Mouse (Mus musculus): ENCODE measurements around the gene Eea1. TPM values are rescaled to one million over a fixed set of nuclear protein-coding genes. Genes with fewer than 3 reads are reported as not detected.

Gene Eea1
- polyA plus RNA-seq, 1 experiment, result 0.29 TPM

GRCm38 (mm10) chr10:96033356-96033984, 93.0 kb downstream of the Eea1 start:
- TF ChIP-seq TAL1 (IDR thresholded peaks at IDR 0.05; ENCODE audit: low read length) (no peak), GATA1 (IDR thresholded peaks at IDR 0.05; ENCODE audit: low read length) (no peak)
- peaks cover 59% of the 10 kb centered on the region for H3K36me3 ChIP-seq (ENCODE audit: control insufficient read depth)
- H3K4me3 ChIP-seq (replicated peaks), result no peak overlapping the region
- H3K27me3 ChIP-seq (ENCODE audit: control insufficient read depth), result no peaks in the 10 kb centered on the region
- H3K4me1 ChIP-seq (ENCODE audit: control insufficient read depth), result no peaks in the 10 kb centered on the region
- no peaks in the 10 kb centered on the region for H3K9me3 ChIP-seq (ENCODE audit: control insufficient read depth, low read length)

GRCm38 (mm10) chr10:96034106-96034505, 93.7 kb downstream of the Eea1 start:
- Histone ChIP-seq H3K4me3 (replicated peaks) (no peak overlapping the region), H3K36me3 (ENCODE audit: control insufficient read depth) (peaks cover 65% of the 10 kb centered on the region), H3K4me1 (ENCODE audit: control insufficient read depth) (no peaks in the 10 kb centered on the region), H3K27me3 (ENCODE audit: control insufficient read depth) (no peaks in the 10 kb centered on the region), H3K9me3 (ENCODE audit: control insufficient read depth, low read length) (no peaks in the 10 kb centered on the region)
- TF ChIP-seq GATA1 (IDR thresholded peaks at IDR 0.05; ENCODE audit: low read length), result no peak
- no peak for TF ChIP-seq TAL1 (IDR thresholded peaks at IDR 0.05; ENCODE audit: low read length)

DNA sequence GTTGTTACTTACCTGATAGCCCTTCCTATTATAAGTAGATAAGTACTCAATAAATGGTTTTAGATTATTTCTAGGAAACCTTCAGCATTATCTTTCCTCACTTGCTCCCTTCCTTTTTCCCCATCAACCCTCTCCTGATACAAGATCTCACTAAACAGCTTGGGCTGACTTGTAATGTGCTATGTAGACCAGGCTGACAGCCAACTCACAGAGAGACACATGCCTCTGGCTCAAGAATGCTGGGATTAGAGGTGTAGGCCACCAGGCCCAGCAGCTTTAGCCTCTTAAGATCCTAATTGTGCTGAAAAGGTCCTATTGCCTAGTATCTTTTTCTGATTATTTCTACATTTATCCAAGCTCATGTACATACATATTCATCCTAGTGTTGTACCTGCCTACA, 95.5 kb downstream of the Eea1 start:
- Histone ChIP-seq H3K27me3 (ENCODE audit: control insufficient read depth) (no peaks in the 10 kb centered on the region), H3K9me3 (ENCODE audit: control insufficient read depth, low read length) (no peaks in the 10 kb centered on the region), H3K4me3 (replicated peaks) (no peak overlapping the region), H3K36me3 (ENCODE audit: control insufficient read depth) (peaks cover 80% of the 10 kb centered on the region), H3K4me1 (ENCODE audit: control insufficient read depth) (no peaks in the 10 kb centered on the region)
- TF ChIP-seq GATA1 (IDR thresholded peaks at IDR 0.05; ENCODE audit: low read length), result no peak
- TF ChIP-seq TAL1 (IDR thresholded peaks at IDR 0.05; ENCODE audit: low read length), result no peak

DNA sequence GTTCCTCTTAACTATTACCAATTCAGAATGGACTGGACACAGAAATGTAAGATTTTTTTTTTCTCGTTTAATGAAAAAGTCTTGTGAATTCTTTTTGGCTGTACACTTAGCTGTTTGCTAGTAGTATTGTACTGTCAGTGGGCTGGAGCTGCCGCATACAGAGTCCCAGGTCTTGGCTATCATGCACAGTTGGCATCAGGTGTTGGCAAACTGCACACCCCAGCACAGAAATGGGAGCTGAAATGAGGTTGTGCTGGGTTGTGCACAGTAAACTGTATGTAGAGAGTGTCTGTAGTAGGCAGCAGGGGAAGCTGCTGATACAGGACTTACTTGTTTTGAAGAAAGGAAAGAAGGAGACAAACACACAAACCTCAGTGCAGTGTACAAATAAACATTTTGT, 103.8 kb downstream of the Eea1 start:
- Histone ChIP-seq H3K36me3 (ENCODE audit: control insufficient read depth) (peaks cover 46% of the 10 kb centered on the region), H3K4me3 (replicated peaks) (no peak overlapping the region)
- TF ChIP-seq GATA1 (IDR thresholded peaks at IDR 0.05; ENCODE audit: low read length), result no peak
- no peak for TF ChIP-seq TAL1 (IDR thresholded peaks at IDR 0.05; ENCODE audit: low read length)

GRCm38 (mm10) chr10:96047960-96048536, 107.6 kb downstream of the Eea1 start:
- Histone ChIP-seq H3K36me3 (ENCODE audit: control insufficient read depth) (peaks cover 12% of the 10 kb centered on the region), H3K9me3 (ENCODE audit: control insufficient read depth, low read length) (no peaks in the 10 kb centered on the region), H3K27me3 (ENCODE audit: control insufficient read depth) (no peaks in the 10 kb centered on the region), H3K4me1 (ENCODE audit: control insufficient read depth) (peaks cover 9% of the 10 kb centered on the region), H3K4me3 (replicated peaks) (no peak overlapping the region)
- no peak for TF ChIP-seq GATA1 (IDR thresholded peaks at IDR 0.05; ENCODE audit: low read length)
- TF ChIP-seq TAL1 (IDR thresholded peaks at IDR 0.05; ENCODE audit: low read length), result no peak

More for the DNA sequence above, 103.8 kb downstream of the Eea1 start:
- Histone ChIP-seq H3K27me3 (ENCODE audit: control insufficient read depth) (no peaks in the 10 kb centered on the region), H3K4me1 (ENCODE audit: control insufficient read depth) (peaks cover 9% of the 10 kb centered on the region), H3K9me3 (ENCODE audit: control insufficient read depth, low read length) (no peaks in the 10 kb centered on the region)

DNA sequence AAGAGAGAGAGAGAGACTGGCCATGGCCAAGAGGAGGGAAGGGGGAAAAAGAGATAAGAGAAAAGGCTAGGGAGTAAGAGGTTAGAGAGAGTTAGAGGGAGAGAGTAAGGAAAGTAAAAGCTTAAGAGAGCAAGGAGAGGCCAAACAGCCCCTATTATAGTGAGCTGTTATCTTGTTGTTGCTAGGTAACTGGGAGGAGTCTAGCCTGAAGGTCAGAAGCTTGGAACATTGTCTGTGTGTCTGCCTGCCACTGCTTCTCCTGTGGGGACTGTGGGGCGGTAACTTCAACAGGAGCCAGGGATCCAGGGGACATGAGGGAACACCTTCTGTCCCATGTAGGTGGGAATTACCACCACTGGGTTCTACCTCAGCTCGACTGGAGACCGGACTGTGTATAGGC, 108.1 kb downstream of the Eea1 start:
- Histone ChIP-seq H3K36me3 (ENCODE audit: control insufficient read depth) (peaks cover 10% of the 10 kb centered on the region), H3K9me3 (ENCODE audit: control insufficient read depth, low read length) (no peaks in the 10 kb centered on the region), H3K4me3 (replicated peaks) (no peak overlapping the region), H3K27me3 (ENCODE audit: control insufficient read depth) (no peaks in the 10 kb centered on the region), H3K4me1 (ENCODE audit: control insufficient read depth) (peaks cover 9% of the 10 kb centered on the region)
- TF ChIP-seq GATA1 (IDR thresholded peaks at IDR 0.05; ENCODE audit: low read length) (no peak), TAL1 (IDR thresholded peaks at IDR 0.05; ENCODE audit: low read length) (no peak)

DNA sequence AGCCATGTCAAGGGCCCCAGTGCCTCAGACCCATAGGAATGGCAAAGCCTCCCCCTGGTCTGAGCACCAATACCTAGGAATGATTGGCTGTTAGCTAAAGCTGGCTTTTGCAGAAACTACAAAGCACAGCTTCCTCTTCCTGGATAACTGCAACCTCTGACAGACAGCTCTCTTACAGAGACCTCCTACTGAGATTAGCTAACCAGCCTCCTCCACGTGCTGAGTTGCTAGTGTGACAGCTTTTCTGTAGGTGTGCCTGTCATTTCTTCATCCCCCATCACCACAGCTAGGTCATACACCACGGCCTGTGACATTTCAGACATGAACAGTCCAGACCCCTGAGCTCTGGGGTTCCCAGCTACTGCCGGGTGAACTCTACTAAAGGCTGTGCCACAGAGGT, 126.9 kb downstream of the Eea1 start:
- no peaks in the 10 kb centered on the region for H3K9me3 ChIP-seq (ENCODE audit: control insufficient read depth, low read length)
- H3K27me3 ChIP-seq (ENCODE audit: control insufficient read depth), result no peaks in the 10 kb centered on the region
- no peak for TF ChIP-seq GATA1 (IDR thresholded peaks at IDR 0.05; ENCODE audit: low read length)
- TF ChIP-seq TAL1 (IDR thresholded peaks at IDR 0.05; ENCODE audit: low read length), result no peak

DNA sequence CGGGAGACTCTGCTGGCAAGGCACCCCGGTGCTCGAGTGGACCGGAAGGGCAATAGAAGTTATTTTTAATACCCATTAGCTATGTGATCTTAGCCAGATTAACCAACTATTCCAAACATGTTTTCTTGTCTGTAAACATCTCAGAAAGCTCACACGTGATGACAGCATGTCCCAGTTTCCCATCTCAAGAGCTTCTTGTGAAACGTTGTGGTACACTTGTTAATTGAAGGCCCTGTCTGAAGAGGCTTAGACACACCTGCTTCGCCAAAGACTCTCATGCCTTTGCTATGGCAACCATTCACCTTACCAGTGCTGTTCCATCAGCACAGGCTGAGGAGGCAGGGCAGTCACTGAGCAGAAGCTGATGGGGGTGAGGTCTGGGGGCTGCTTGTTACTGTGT, 133.9 kb downstream of the Eea1 start:
- no peaks in the 10 kb centered on the region for H3K36me3 ChIP-seq (ENCODE audit: control insufficient read depth)
- no peak overlapping the region for H3K4me3 ChIP-seq (replicated peaks)
- no peaks in the 10 kb centered on the region for H3K27me3 ChIP-seq (ENCODE audit: control insufficient read depth)
- H3K9me3 ChIP-seq (ENCODE audit: control insufficient read depth, low read length), result no peaks in the 10 kb centered on the region
- no peaks in the 10 kb centered on the region for H3K4me1 ChIP-seq (ENCODE audit: control insufficient read depth)
- no peak for TF ChIP-seq GATA1 (IDR thresholded peaks at IDR 0.05; ENCODE audit: low read length)
- TF ChIP-seq TAL1 (IDR thresholded peaks at IDR 0.05; ENCODE audit: low read length), result no peak

More for the DNA sequence above, 126.9 kb downstream of the Eea1 start:
- Histone ChIP-seq H3K4me1 (ENCODE audit: control insufficient read depth) (no peaks in the 10 kb centered on the region), H3K4me3 (replicated peaks) (no peak overlapping the region), H3K36me3 (ENCODE audit: control insufficient read depth) (no peaks in the 10 kb centered on the region)

DNA sequence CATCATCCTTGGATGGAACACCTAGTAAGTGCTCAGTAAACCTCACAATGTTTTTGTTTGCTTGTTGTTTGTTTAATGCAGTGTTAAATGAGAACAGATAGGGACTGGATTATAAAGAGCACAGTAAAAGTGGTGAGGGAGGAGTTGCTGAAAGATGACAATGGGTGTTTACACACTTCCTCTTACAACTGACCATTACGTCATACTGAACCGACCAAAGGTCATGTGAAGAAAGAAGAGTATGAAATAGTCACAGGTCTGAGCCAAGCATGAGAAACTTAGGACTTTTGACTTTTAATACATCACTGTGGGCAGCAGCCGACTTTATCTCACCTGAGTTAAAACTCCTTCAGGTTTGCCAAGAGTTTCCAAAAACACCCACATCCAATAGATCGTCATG, 135.0 kb downstream of the Eea1 start:
- Histone ChIP-seq H3K36me3 (ENCODE audit: control insufficient read depth) (no peaks in the 10 kb centered on the region), H3K4me1 (ENCODE audit: control insufficient read depth) (no peaks in the 10 kb centered on the region), H3K9me3 (ENCODE audit: control insufficient read depth, low read length) (no peaks in the 10 kb centered on the region), H3K27me3 (ENCODE audit: control insufficient read depth) (no peaks in the 10 kb centered on the region), H3K4me3 (replicated peaks) (no peak overlapping the region)
- TF ChIP-seq GATA1 (IDR thresholded peaks at IDR 0.05; ENCODE audit: low read length) (no peak), TAL1 (IDR thresholded peaks at IDR 0.05; ENCODE audit: low read length) (no peak)
